Mouse (Mus musculus) kidney, embryonic 14.5 days (tissue): Measurements from ENCODE around the gene Bcar1. TPM values are rescaled to one million over a fixed set of nuclear protein-coding genes. Genes with fewer than 3 reads are reported as not detected.

Source experiments
- ATAC-seq: fragments of 200-750 bp; cut with Nextera tagmentation; 2 replicates; pipeline ENCODE4 v1.8.0; 2017; ENCODE audit warnings: moderate number of reproducible peaks, mild to moderate bottlenecking, moderate TSS enrichment, moderate library complexity; ENCODE audit not compliant: low FRiP score, low TSS enrichment
- H3K27ac ChIP-seq: fragments of 300-500 bp; sonication (generic); 2 replicates; pipeline ENCODE4 v1.5.1; 2014; ENCODE audit warnings: low read depth, mild to moderate bottlenecking, low read length, moderate library complexity, mixed read lengths
- H3K27me3 ChIP-seq: fragments of 300-500 bp; sonication (generic); 2 replicates; pipeline ENCODE4 v1.6.1; 2014; ENCODE audit warnings: mild to moderate bottlenecking, low read length; ENCODE audit not compliant: control insufficient read depth, insufficient read depth
- H3K36me3 ChIP-seq: fragments of 300-500 bp; sonication (generic); 2 replicates; pipeline ENCODE4 v1.6.1; 2014; ENCODE audit warnings: low read length, mixed read lengths; ENCODE audit not compliant: control insufficient read depth, insufficient read depth
- H3K4me1 ChIP-seq: fragments of 300-500 bp; sonication (generic); 2 replicates; pipeline ENCODE4 v1.6.1; 2014; ENCODE audit warnings: low read length, mixed read lengths; ENCODE audit not compliant: control insufficient read depth, insufficient read depth
- H3K4me2 ChIP-seq: fragments of 300-500 bp; sonication (generic); replicated peaks from 2 replicates; pipeline ENCODE4 v1.6.1; 2014; ENCODE audit warnings: low read depth, mild to moderate bottlenecking, low read length
- H3K4me3 ChIP-seq: fragments of 300-500 bp; sonication (generic); 2 replicates; pipeline ENCODE4 v1.5.1; 2014; ENCODE audit warnings: mild to moderate bottlenecking, low read length
- H3K9ac ChIP-seq: fragments of 300-500 bp; sonication (generic); 2 replicates; pipeline ENCODE4 v1.6.1; 2014; ENCODE audit warnings: low read depth, mild to moderate bottlenecking, low read length, moderate library complexity
- H3K9me3 ChIP-seq: fragments of 300-500 bp; sonication (generic); 2 replicates; pipeline ENCODE4 v1.6.1; 2016; ENCODE audit warnings: low read length; ENCODE audit not compliant: control insufficient read depth
- WGBS: fragments of 180-500 bp; shearing (Covaris S2); extraction: QIAGEN DNeasy Blood & Tissue Kit; methylation state at CpG from one replicate; pipeline ENCODE4 v1.1.7; 2014; 5-methylcytosine and 5-hydroxymethylcytosine counted together
- microRNA-seq: library from miRNA; unstranded; fragments of <30 nt; microRNA quantifications from one replicate; pipeline ENCODE4, GENCODE M21; 2016
- polyA plus RNA-seq: library from polyadenylated mRNA; unstranded; fragments of >200 nt; fragmentation: Nextera tagmentation; extraction: Ambion mirVana; gene quantifications from 2 replicates; pipeline ENCODE4 v1.2.1, GENCODE M21; 2014

Gene Bcar1
- polyA plus RNA-seq, 1 experiment from 2014 or later = 55.6 TPM

- peaks cover 3% of the 10 kb centered on the region; the same call in 1 of the 2 replicates for H3K9me3 ChIP-seq
- no peak overlapping the region for H3K27ac ChIP-seq
- no peak for ATAC-seq
- H3K4me1 ChIP-seq = no peaks in the 10 kb centered on the region
- no peak overlapping the region for H3K4me3 ChIP-seq
- WGBS = 76% methylated on average over 8 of the region's 8 CpGs
- no peaks in the 10 kb centered on the region for H3K27me3 ChIP-seq
- H3K4me2 ChIP-seq = no peak overlapping the region
- no peak overlapping the region for H3K9ac ChIP-seq
- 0 out of 2 replicates have a peak, but pooled peaks cover 3% of the 10 kb centered on the region for H3K36me3 ChIP-seq
Observed at GRCm38 (mm10) chr8:111676237-111676636, 67.4 kb downstream of the Bcar1 start.

- no peak overlapping the region for H3K4me3 ChIP-seq
- 83% methylated on average over 2 of the region's 2 CpGs for WGBS
- peaks cover 30% of the 10 kb centered on the region for H3K36me3 ChIP-seq
Observed at GRCm38 (mm10) chr8:111666751-111667150, 76.9 kb downstream of the Bcar1 start.

GRCm38 (mm10) chr8:111662473-111662872, 81.1 kb downstream of the Bcar1 start:
- Histone ChIP-seq H3K4me1 (no peaks in the 10 kb centered on the region), H3K36me3 (peaks cover 12% of the 10 kb centered on the region; the same call in 1 of the 2 replicates), H3K9me3 (no peaks in the 10 kb centered on the region), H3K9ac (no peak overlapping the region), H3K27ac (no peak overlapping the region), H3K4me2 (no peak overlapping the region), H3K27me3 (no peaks in the 10 kb centered on the region), H3K4me3 (no peak overlapping the region)
- no peak; the same call in 1 of the 2 replicates for ATAC-seq
- 96% methylated on average over 3 of the region's 3 CpGs for WGBS

More at GRCm38 (mm10) chr8:111666751-111667150, 76.9 kb downstream of the Bcar1 start:
- H3K4me2 ChIP-seq = no peak overlapping the region
- H3K9ac ChIP-seq = no peak overlapping the region
- ATAC-seq = no peak
- H3K27ac ChIP-seq = no peak overlapping the region
- no peaks in the 10 kb centered on the region for H3K27me3 ChIP-seq
- H3K9me3 ChIP-seq = no peaks in the 10 kb centered on the region
- H3K4me1 ChIP-seq = no peaks in the 10 kb centered on the region

Small RNAs within 50 kb of the gene (microRNA-seq; reads per million reads assigned to microRNA genes)
- not detected for gene Mir7076

Other genes starting within 250 kb of the Bcar1 start
- gene Wdr59, start 221.7 kb downstream of the Bcar1 start, polyA plus RNA-seq = 4.8 and 6.2 TPM in 2 replicates
- 28.1 and 37.4 TPM in 2 replicates for gene Znrf1, start 207.7 kb downstream of the Bcar1 start, polyA plus RNA-seq
- gene Ldhd, start 113.4 kb downstream of the Bcar1 start, polyA plus RNA-seq = 0.53 and 0.99 TPM in 2 replicates
- gene Zfp1, start 100.4 kb downstream of the Bcar1 start, polyA plus RNA-seq = 23.3 and 24.8 TPM in 2 replicates
- gene Ctrb1, start 52.8 kb downstream of the Bcar1 start, polyA plus RNA-seq = not detected in 2 replicates
- gene Cfdp1, start 110.5 kb upstream of the Bcar1 start, polyA plus RNA-seq = 221 and 289 TPM in 2 replicates
- 10.6 and 11.7 TPM in 2 replicates for gene Tmem170, start 132.9 kb upstream of the Bcar1 start, polyA plus RNA-seq
- gene Chst5, start 166.6 kb upstream of the Bcar1 start, polyA plus RNA-seq = 0.97 and 1.1 TPM in 2 replicates
- 11.6 and 18.7 TPM in 2 replicates for gene Tmem231, start 190.1 kb upstream of the Bcar1 start, polyA plus RNA-seq
- gene Gabarapl2, start 196.9 kb upstream of the Bcar1 start, polyA plus RNA-seq = 170 and 205 TPM in 2 replicates
- gene Adat1, start 248.5 kb upstream of the Bcar1 start, polyA plus RNA-seq = 8.6 and 10.8 TPM in 2 replicates